Mouse (Mus musculus) cerebellum, adult 2 months (tissue): ENCODE results near the gene Nlrp3.

Experiments
- CTCF ChIP-seq: fragments of 200-500 bp; IDR thresholded peaks from 2 replicates; pipeline ENCODE4 v1.5.1; 2011; ENCODE audit warnings: low read depth, mild to moderate bottlenecking, control low read depth, low read length, moderate library complexity, borderline replicate concordance; ENCODE audit not compliant: insufficient read depth
- POLR2A ChIP-seq: fragments of 200-500 bp; IDR thresholded peaks from 2 replicates; pipeline ENCODE4 v1.6.1; 2011; ENCODE audit warnings: low read length, control low read depth, borderline replicate concordance; ENCODE audit not compliant: insufficient read depth

DNA sequence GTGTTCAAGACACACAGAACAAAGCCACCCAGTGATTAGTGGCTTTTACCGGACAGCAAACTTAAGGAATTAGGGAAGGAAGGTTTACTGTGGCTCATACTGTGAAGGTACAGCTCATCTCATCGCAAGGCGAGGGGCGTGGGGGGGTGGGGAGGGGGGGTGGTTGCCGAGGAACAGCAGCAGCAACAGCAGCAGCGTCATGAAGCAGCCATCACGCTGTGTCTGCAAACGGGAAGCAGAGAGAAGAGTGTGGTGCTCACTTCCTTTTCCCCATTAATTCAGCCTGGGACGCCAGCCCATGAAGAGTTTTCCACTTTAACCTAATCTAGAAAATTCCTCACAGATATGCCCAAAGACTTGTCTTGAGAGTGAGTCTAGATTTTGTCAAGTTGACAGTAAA is 21.5 kb downstream of the Nlrp3 start:
- TF ChIP-seq POLR2A (no peak), CTCF (no peak)
